ENCODE assay signal across 21 mouse cellular contexts in the genomic region with DNA sequence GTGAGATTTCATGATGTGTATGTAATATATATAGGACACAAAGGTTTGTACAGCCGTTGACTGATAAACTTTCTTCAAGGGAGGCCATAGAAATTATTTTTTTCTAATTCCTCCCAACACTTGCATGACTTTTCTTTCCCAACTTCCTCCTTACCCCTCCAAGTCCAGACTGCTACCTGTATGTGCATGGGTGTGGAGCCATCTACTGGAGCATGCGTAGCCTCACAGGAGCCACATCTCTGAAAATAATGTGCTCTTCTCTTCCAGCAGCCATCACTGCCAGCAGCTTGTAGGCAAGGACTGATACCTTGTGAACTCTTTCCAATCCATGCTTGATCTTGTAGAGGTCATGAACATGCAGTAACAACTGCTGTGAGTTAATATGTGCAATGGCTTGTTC. TPM values are rescaled to one million over a fixed set of nuclear protein-coding genes. Genes with fewer than 3 reads are reported as not detected.
A peak's percentile ranks its signal among the peaks of the same experiment; 100 is the strongest.
DNase-seq lines count a peak whose midpoint lies in the region; ATAC-seq and TF ChIP-seq lines count a peak whose summit lies in the region.
"Not testable (repeated sequence)": the region's sequence is repeated elsewhere in the genome, so short reads cannot be mapped to it uniquely, and the experiment has no call there.
"Had no signal": no experiment of that assay in that cellular context is flagged by ENCODE, and none has a peak within 500 bp of the region (broad histone marks: within the 10 kb centered on the region; RNA-seq: fewer than 3 reads in every experiment).

No protein-coding gene starts in this region.

- not testable (repeated sequence) for H3K79me2 ChIP-seq in CH12.LX (replicated peaks; ENCODE audit: control insufficient read depth, extremely low read depth, insufficient read depth, poor library complexity, severe bottlenecking)

- H3K4me2 ChIP-seq in CH12.LX (ENCODE audit: insufficient read depth, low read depth, poor library complexity, severe bottlenecking); liver, postnatal 0 days (ENCODE audit: low read depth, low read length); midbrain, postnatal 0 days (ENCODE audit: low read depth, low read length, poor library complexity, severe bottlenecking): not testable (repeated sequence)

- H3K4me1 ChIP-seq in CH12.LX (ENCODE audit: control insufficient read depth in 1 of 2, insufficient read depth in 2 of 2); kidney, adult 2 months (ENCODE audit: control insufficient read depth, insufficient read depth, low read length); liver, postnatal 0 days (ENCODE audit: insufficient read depth); midbrain, postnatal 0 days (ENCODE audit: insufficient read depth, low read length); testis, adult 2 months (ENCODE audit: control insufficient read depth, insufficient read depth, low read length): not testable (repeated sequence)

- dilution Hi-C loops in CH12.LX (cut with MboI; ENCODE audit: extremely low pct_ligation_motif_present, extremely low pct_unique_long_range_greater_than_20kb, low sequenced_read_pairs): not testable (repeated sequence)

- not testable (repeated sequence) for H3K9ac ChIP-seq in CH12.LX (ENCODE audit: insufficient read depth, low read depth); liver, postnatal 0 days (replicated peaks); midbrain, postnatal 0 days (replicated peaks; ENCODE audit: low read length, poor library complexity, severe bottlenecking)

- not testable (repeated sequence) for TF ChIP-seq EP300 in CH12.LX (IDR thresholded peaks at IDR 0.05; ENCODE audit: low read length); liver, postnatal 0 days (IDR thresholded peaks at IDR 0.05; ENCODE audit: low read depth)

- DNase-seq in CH12.LX (ENCODE audit: extremely low read depth): peak; percentile 21
- DNase-seq in NIH3T3 (ENCODE audit: low read depth): peak; percentile 28
- DNase-seq in kidney, adult 2 months: peak; percentile 13
- peak in 1 of 2 experiments; percentile 1 for DNase-seq in layer of hippocampus, adult 2 months (ENCODE audit: low spot score in 2 of 2)
- not testable (repeated sequence) for DNase-seq in liver, postnatal 0 days; midbrain, postnatal 0 days (ENCODE audit: low spot score)

- not testable (repeated sequence) for H3K4me3 ChIP-seq in CH12.LX (replicated peaks in 1 of 3; ENCODE audit: low read depth in 2 of 3, low read length in 2 of 3, poor library complexity in 1 of 3); kidney, adult 2 months (ENCODE audit: insufficient read depth, low read depth, low read length); layer of hippocampus, adult 2 months; liver, postnatal 0 days (ENCODE audit: low read depth, low read length); midbrain, postnatal 0 days (ENCODE audit: low read depth, low read length); testis, adult 2 months (ENCODE audit: control insufficient read depth, low read depth, low read length)

- not testable (repeated sequence) for H3K27ac ChIP-seq in CH12.LX (ENCODE audit: insufficient read depth, low read depth); kidney, adult 2 months (ENCODE audit: insufficient read depth, low read depth, low read length); layer of hippocampus, adult 2 months; liver, postnatal 0 days (ENCODE audit: low read depth); midbrain, postnatal 0 days (ENCODE audit: low read depth, low read length); testis, adult 2 months (ENCODE audit: control insufficient read depth, insufficient read depth, low read depth, low read length)

- TF ChIP-seq POLR2A in CH12.LX (IDR thresholded peaks at IDR 0.05; ENCODE audit: low read depth, low read length); kidney, adult 2 months (IDR thresholded peaks at IDR 0.05; ENCODE audit: low read depth, low read length); testis, adult 2 months (IDR thresholded peaks at IDR 0.05; ENCODE audit: control insufficient read depth, low read depth, low read length): not testable (repeated sequence)

- not testable (repeated sequence) for H3K36me3 ChIP-seq in CH12.LX (replicated peaks in 1 of 2; ENCODE audit: control insufficient read depth in 1 of 2, insufficient read depth in 1 of 2, low read length in 1 of 2); kidney, adult 2 months (ENCODE audit: control insufficient read depth, insufficient read depth, low read length); liver, postnatal 0 days (replicated peaks; ENCODE audit: insufficient read depth, low read length); midbrain, postnatal 0 days (ENCODE audit: insufficient read depth, low read length); testis, adult 2 months (ENCODE audit: control insufficient read depth, insufficient read depth, low read length)

- TF ChIP-seq RAD21 in CH12.LX (IDR thresholded peaks at IDR 0.05; ENCODE audit: low read depth, low read length): peak; percentile 65

- 65% methylated on average over 2 of the region's 2 CpGs for WGBS in kidney, adult 2 months
- WGBS in liver, postnatal 0 days (ENCODE audit: insufficient replicate concordance): 54% methylated on average over 2 of the region's 2 CpGs
- 76% methylated on average over 2 of the region's 2 CpGs for WGBS in midbrain, postnatal 0 days

- H3K9me3 ChIP-seq in CH12.LX (replicated peaks; ENCODE audit: low read length); liver, postnatal 0 days (ENCODE audit: low read length); midbrain, postnatal 0 days (ENCODE audit: low read length): not testable (repeated sequence)

- H3K27me3 ChIP-seq in CH12.LX (replicated peaks); kidney, adult 2 months (replicated peaks; ENCODE audit: control insufficient read depth, insufficient read depth, low read length); liver, postnatal 0 days (ENCODE audit: insufficient read depth, low read length); midbrain, postnatal 0 days (ENCODE audit: insufficient read depth, low read length); testis, adult 2 months (ENCODE audit: control insufficient read depth, insufficient read depth, low read length): not testable (repeated sequence)

- ATAC-seq in common myeloid progenitor, adult 5-6 weeks (replicated peaks; ENCODE audit: low read depth, poor library complexity, severe bottlenecking): peak; percentile 99
- not testable (repeated sequence) for ATAC-seq in liver, postnatal 0 days; midbrain, postnatal 0 days (ENCODE audit: low FRiP score)

- TF ChIP-seq CTCF in CH12.LX (conservative IDR thresholded peaks at IDR 0.05 in 1 of 2, IDR thresholded peaks at IDR 0.05 in 1 of 2; ENCODE audit: low read depth in 2 of 2, low read length in 2 of 2): peak in 1 of 2 experiments; percentile 62; a peak in 3 of 4 replicates
- peak; percentile 38 for TF ChIP-seq CTCF in kidney, adult 2 months (conservative IDR thresholded peaks at IDR 0.05; ENCODE audit: insufficient read depth, insufficient read length, low read depth, low read length)
- TF ChIP-seq CTCF in layer of hippocampus, adult 2 months (conservative IDR thresholded peaks at IDR 0.05): peak; percentile 56
- TF ChIP-seq CTCF in liver, postnatal 0 days (IDR thresholded peaks at IDR 0.05; ENCODE audit: low read depth): peak; percentile 59
- peak; percentile 13; the same call in 1 of the 2 replicates for TF ChIP-seq CTCF in midbrain, postnatal 0 days (IDR thresholded peaks at IDR 0.05)
- TF ChIP-seq CTCF in testis, adult 2 months (IDR thresholded peaks at IDR 0.05; ENCODE audit: control insufficient read depth, insufficient read depth, insufficient replicate concordance, low read depth, low read length): peak; percentile 22; the same call in 1 of the 2 replicates

- in situ Hi-C loops in CH12.LX (cut with MboI; ENCODE audit: low pct_ligation_motif_present, low pct_unique_long_range_greater_than_20kb, low sequenced_read_pairs): loop anchor here (10.0 kb wide), 1 partner anchor 290 kb away; no protein-coding TSS in a partner anchor

TF ChIP-seq in CH12.LX, 34 proteins besides CTCF, POLR2A, EP300 and RAD21:
- peak; percentile 58 for TF ChIP-seq SMC3 (IDR thresholded peaks at IDR 0.05; ENCODE audit: low read depth, low read length)

RNA-seq across cellular contexts. Expression of gene Clec4b2, which starts 12.2 kb away (rescaled TPM):
- total RNA-seq in CH12.LX (2012; rRNA removed) (not detected in 2 replicates), CH12.LX (2014; rRNA removed) (not detected in 2 replicates)
- not detected in 2 replicates for polyA plus RNA-seq in CH12.LX (2012; ENCODE audit: insufficient read length, low read depth)
- 0.73 TPM in 1 of 2 replicates, not detected in the other for total RNA-seq in common myeloid progenitor, adult 5-6 weeks (2017)
- polyA plus RNA-seq in kidney, adult 2 months (2012; rRNA removed): not detected in 2 replicates
- total RNA-seq in layer of hippocampus, adult 2 months (2021): not detected
- 0.21 and 0.45 TPM in 2 replicates for polyA plus RNA-seq in liver, postnatal 0 days (2015; fragmentation: Nextera tagmentation; extraction: Ambion mirVana)
- not detected in 2 replicates for total RNA-seq in midbrain, postnatal 0 days (2014; rRNA removed)
- polyA plus RNA-seq in midbrain, postnatal 0 days (2015; fragmentation: Nextera tagmentation; extraction: Ambion mirVana): not detected in 2 replicates
- polyA plus RNA-seq in testis, adult 2 months (2012; rRNA removed): not detected in 2 replicates
- total RNA-seq: adrenal gland, postnatal 14 days; gastrocnemius, postnatal 4 days; heart, postnatal 10 days; layer of hippocampus, adult 18-20 months; layer of hippocampus, postnatal 36 days; left cerebral cortex, postnatal 4 days had no signal
- polyA plus RNA-seq: embryonic facial prominence, embryonic 15.5 days; forebrain, embryonic 16.5 days; heart, embryonic 11.5 days; hindbrain, embryonic 12.5 days; lung, embryonic 14.5 days; midbrain, embryonic 14.5 days; neural tube, embryonic 15.5 days had no signal

RNA-seq across cellular contexts. Expression of gene Clec4n, which starts 44.8 kb away (rescaled TPM):
- total RNA-seq in CH12.LX (2012; rRNA removed): not detected in 2 replicates
- not detected in 2 replicates for total RNA-seq in CH12.LX (2014; rRNA removed)
- polyA plus RNA-seq in CH12.LX (2012; ENCODE audit: insufficient read length, low read depth): not detected in 2 replicates
- not detected in 2 replicates for total RNA-seq in common myeloid progenitor, adult 5-6 weeks (2017)
- polyA plus RNA-seq in kidney, adult 2 months (2012; rRNA removed): 0.42 and 1.5 TPM in 2 replicates
- total RNA-seq in layer of hippocampus, adult 2 months (2021): not detected
- polyA plus RNA-seq in liver, postnatal 0 days (2015; fragmentation: Nextera tagmentation; extraction: Ambion mirVana): 24.4 and 28.7 TPM in 2 replicates
- 0.24 and 1.1 TPM in 2 replicates for total RNA-seq in midbrain, postnatal 0 days (2014; rRNA removed)
- 0.94 and 1.2 TPM in 2 replicates for polyA plus RNA-seq in midbrain, postnatal 0 days (2015; fragmentation: Nextera tagmentation; extraction: Ambion mirVana)
- 0.28 and 0.44 TPM in 2 replicates for polyA plus RNA-seq in testis, adult 2 months (2012; rRNA removed)
- total RNA-seq: layer of hippocampus, adult 18-20 months; layer of hippocampus, postnatal 36 days had no signal

Comparison
In these comparisons a context has a peak if more than half of its experiments do, and no peak if none do; other contexts are left out.
1. RNA of gene Clec4n, which starts 44.8 kb away (polyA plus RNA-seq): 24.4 to 28.7 TPM in liver, postnatal 0 days; 0.42 to 1.5 TPM in kidney, adult 2 months, 0.94 to 1.2 TPM in midbrain, postnatal 0 days, 0.28 to 0.44 TPM in testis, adult 2 months and not detected in CH12.LX; every median in the first group is over 10 times any median in the second.